Mouse (Mus musculus): ENCODE results near the gene Pparg.

Gene Pparg

GRCm38 (mm10) chr6:115349641-115350464 is 10.9 kb upstream of the Pparg start:
- DNase-seq (ENCODE audit: low read depth in 1 of 2, low spot score in 2 of 2): no peak

DNA sequence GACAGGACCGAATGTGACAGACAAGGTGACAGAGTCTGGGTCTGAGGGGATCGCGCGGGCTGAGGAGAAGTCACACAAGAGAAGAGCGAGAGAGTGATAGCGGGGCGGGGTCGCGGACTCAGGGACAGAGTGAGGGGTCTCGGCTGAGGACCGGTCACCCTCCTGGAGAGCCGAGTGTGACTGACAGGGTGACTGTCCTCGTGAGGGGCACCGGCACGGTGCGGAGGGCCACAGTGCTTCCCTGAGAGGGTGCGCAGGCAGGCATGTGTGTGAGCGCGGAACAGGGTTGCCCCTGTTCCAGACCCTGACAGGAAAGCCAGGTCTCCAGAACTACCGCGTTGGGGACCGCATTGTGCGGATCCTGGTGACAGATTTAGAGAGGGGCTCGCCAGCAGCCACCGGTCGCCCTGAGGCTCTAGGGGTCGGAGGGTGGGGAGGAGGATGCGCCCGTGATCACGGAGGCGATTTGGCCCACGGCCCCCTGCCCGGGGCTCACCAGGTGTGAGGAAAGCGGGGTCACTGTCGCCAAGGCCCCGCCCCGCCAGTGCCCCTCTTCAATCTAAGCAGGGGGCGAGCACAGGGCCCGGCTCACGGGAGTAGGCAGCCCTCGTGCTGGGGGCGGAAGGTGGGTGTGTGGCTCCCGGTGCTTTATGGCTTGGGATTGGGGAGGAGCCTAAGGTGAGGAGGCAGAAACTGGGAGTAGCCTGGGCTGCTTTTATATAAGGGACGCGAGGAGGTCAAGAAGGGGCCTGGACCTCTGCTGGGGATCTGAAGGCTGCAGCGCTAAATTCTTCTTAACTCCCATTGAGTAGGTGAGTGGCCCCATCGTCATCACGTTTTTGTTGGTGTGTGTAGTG is 1.1 kb downstream of the Pparg start:
- DNase-seq (ENCODE audit: low read depth in 1 of 2, low spot score in 2 of 2): peak in 1 of 2 experiments; percentile 16

GRCm38 (mm10) chr6:115366869-115367610 is 6.3 kb downstream of the Pparg start:
- DNase-seq (ENCODE audit: low read depth in 1 of 2, low spot score in 2 of 2): no peak

GRCm38 (mm10) chr6:115374871-115375852 is 14.4 kb downstream of the Pparg start:
- DNase-seq (ENCODE audit: low read depth in 1 of 2, low spot score in 2 of 2): no peak

- no peak for DNase-seq (ENCODE audit: low read depth in 1 of 2, low spot score in 2 of 2)
These were observed 19.8 kb downstream of the Pparg start for GRCm38 (mm10) chr6:115380596-115380995.

DNA sequence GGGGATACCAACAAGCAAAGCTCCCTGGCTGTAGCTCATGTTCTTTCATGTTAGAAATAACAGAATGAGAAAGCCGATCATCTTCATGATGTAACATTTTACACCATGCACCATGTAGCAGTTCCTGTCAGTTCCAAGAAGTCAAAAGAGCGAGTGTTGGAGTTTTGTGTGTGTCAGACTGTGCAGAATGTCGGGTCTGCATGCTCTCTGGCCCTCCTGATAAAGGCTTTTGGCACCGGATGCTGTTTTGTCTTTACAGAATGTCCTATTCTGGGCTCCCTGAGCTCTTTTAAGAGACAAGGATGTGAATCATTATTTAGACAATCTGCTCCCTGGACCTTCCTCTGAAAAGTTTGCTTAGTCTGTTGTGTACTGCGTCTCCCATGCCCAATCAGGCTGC is 22.0 kb downstream of the Pparg start:
- no peak for DNase-seq (ENCODE audit: low read depth in 1 of 2, low spot score in 2 of 2)

DNA sequence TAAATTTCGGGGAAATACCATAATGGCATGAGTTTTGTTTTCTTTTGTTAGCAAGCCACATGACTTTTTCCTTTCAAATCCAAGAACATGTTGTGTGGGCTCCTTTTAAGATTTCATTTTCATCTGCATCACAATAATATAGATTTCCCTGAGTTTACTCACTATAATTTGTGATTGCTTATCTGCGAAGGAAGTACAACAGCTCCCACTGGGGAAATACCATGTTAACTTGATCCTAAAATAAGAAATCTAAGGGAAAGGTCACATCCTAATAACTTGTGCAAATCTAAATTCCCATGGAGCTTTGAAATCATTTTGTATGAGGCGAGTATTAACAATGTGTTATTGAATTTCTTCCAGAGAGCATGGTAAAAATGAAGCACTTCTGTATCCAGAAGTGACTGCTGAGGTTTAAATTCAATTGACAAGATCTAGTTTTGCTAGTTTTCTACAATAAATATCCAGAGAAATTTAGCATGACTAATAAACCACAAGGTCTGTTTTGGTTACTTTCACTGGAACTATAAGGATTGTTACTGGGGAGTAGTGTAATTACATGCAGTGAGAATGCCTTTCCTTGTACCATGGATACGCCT is 29.3 kb downstream of the Pparg start:
- DNase-seq (ENCODE audit: low read depth in 1 of 2, low spot score in 2 of 2): no peak

DNA sequence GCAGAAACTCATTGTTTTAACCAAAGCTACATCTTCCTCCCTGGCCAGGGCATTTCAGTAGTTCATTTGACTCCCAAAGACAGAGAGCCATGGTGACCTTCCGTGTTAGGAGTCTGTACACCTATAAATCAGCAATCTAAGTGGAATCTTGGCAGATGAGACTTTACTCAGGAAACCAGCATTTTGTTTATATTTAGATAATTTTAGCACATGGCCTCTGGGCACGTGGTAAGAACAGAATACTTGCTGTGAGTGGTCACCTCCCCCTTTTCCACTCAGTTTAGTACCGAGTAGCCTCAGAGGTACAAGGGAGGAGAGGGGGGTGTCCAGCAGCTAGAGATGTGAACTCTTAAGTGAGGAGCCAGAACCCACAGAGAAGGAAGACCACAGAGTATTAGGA is 36.2 kb downstream of the Pparg start:
- DNase-seq (ENCODE audit: low read depth in 1 of 2, low spot score in 2 of 2): no peak

DNA sequence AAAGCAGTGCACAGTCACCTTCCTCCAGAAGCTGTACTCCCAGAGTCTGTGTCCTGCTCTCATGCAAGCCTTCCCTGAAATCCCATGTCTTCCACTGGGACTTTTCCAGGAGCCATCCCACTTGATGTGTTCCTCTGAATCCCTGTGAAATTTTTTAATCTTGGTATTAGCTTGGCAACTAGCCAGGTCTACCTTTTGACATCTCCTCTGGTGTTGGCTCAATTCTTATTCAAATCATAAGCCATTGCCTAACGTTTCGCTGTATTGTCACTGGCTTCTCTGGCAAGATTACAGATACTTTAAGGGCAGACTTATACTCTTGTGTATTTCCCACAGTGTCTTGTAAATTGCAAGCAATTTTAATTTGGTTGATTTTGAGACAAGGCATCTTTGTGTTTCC is 43.6 kb downstream of the Pparg start:
- DNase-seq (ENCODE audit: low read depth in 1 of 2, low spot score in 2 of 2): no peak

DNA sequence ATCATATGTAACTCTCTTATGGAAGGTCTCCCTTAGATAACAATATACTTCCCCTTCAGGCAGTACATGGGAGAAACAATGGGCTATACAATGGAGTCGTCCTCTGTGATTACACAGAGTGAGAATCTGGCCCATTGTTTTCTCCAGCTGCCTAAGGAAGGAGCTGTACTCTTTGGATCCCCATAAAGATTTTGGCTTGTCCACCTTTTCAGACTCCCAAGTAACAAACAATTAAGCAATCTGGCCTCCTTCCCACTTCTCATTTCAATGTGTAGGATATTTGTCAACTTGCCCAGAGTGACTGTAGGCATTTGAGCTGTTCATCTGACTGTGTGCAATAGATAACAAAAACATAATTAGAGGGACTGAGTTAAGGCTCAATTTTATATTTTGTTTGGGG is 50.7 kb downstream of the Pparg start:
- DNase-seq (ENCODE audit: low read depth in 1 of 2, low spot score in 2 of 2): no peak

DNA sequence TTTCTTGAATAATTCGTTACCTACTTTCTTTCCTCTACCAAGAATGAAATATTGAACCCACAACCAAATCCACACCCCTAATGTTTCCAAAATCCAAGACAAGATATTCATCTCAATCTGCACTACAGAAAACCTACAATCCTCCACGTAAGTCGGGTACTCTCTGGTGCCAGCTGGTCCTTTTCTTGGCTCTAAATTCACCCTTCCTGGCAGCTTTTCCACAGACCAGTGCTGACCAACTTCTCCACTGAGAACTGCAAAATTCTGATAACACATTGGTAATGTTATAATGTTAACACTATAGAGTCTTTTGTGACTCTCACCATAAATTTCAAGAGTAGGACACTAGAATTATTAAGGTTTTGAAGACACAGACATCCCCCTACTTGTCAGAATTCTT is 57.4 kb downstream of the Pparg start:
- DNase-seq (ENCODE audit: low read depth in 1 of 2, low spot score in 2 of 2): no peak

GRCm38 (mm10) chr6:115418964-115419363 is 58.2 kb downstream of the Pparg start:
- no peak for DNase-seq (ENCODE audit: low read depth in 1 of 2, low spot score in 2 of 2)

GRCm38 (mm10) chr6:115420963-115421362 is 60.2 kb downstream of the Pparg start:
- no peak for DNase-seq (ENCODE audit: low read depth in 1 of 2, low spot score in 2 of 2)

DNA sequence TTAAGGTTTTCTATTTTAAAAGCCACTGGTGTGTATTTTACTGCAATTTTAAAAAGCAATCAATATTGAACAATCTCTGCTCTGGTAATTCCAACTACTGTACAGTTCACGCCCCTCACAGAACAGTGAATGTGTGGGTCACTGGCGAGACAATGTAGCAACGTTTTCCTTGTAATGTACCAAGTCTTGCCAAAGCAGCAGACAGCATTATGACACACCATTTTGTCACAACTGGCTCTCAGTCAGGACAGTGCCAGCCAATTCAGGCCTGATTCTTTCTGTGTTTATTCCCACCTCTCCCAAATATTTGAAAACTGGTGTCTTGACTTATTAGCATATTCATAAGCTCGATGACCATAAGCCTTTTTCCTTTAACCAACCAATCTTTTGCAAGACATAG is 60.9 kb downstream of the Pparg start:
- DNase-seq (ENCODE audit: low read depth in 1 of 2, low spot score in 2 of 2): no peak

DNA sequence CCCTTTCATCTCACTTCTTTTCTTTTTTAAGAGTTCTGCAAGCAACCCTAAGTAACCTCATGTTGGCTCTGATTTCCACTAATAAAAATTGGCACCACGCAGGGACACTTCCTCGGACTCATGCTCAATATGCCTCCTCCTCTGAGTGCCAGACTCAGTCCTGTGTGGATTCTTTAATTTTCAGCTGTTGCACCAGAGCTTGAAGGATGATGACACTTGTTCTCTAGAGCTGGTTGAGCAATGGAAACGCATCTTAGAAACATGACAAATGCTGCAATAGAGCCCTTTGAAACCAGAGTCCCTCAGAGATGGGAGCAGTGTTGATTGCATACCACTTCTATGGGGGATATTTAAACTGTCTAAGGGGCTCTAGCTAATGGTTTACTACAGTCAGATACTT is 63.7 kb downstream of the Pparg start:
- no peak for DNase-seq (ENCODE audit: low read depth in 1 of 2, low spot score in 2 of 2)

GRCm38 (mm10) chr6:115432726-115433125 is 72.0 kb downstream of the Pparg start:
- DNase-seq (ENCODE audit: low read depth in 1 of 2, low spot score in 2 of 2): no peak

GRCm38 (mm10) chr6:115434054-115434453 is 73.3 kb downstream of the Pparg start:
- no peak for DNase-seq (ENCODE audit: low read depth in 1 of 2, low spot score in 2 of 2)

- no peak for DNase-seq (ENCODE audit: low read depth in 1 of 2, low spot score in 2 of 2)
These were observed 74.1 kb downstream of the Pparg start for GRCm38 (mm10) chr6:115434816-115435215.

DNA sequence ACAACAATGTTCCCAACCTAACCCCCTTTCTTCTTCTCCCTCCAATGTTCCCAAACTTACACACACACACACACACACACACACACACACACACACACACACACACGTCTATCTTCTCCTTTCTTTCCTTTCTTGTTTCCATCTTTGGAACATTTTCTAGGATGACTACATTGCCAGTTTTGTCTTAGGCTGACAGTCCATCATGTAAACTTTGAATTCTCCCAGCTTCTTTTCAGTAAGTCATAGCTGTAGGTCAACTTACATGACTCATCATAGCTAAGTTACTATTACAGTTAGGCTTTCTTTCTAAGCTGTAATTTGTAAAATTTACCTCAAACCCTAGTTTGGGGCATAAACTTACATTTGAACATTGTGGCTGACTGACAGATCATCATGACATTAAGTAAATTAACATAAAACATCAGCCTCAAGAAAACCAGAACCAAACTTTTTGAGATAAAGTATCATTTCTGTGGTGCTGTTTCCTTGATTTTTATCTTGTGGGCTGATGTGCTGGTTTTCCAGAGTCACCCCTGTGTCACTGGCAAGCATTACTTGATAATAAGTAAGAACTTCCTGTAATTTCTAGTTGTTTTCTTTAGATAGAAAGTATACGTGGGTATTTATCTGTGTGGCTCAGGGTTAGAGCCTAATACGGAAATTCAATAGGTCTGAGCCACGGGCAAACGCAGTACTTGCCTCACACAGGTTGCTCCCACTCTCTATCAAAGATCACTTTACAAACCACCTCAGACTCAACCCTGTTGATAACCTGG is 79.7 kb downstream of the Pparg start:
- DNase-seq (ENCODE audit: low read depth in 1 of 2, low spot score in 2 of 2): no peak

Measured in monocyte, adult 2 months (primary cell).